Mouse (Mus musculus): ENCODE measurements around the gene Lcn8.
"Not testable (repeated sequence)": the region's sequence is repeated elsewhere in the genome, so short reads cannot be mapped to it uniquely, and the experiment has no call there.

Gene Lcn8

DNA sequence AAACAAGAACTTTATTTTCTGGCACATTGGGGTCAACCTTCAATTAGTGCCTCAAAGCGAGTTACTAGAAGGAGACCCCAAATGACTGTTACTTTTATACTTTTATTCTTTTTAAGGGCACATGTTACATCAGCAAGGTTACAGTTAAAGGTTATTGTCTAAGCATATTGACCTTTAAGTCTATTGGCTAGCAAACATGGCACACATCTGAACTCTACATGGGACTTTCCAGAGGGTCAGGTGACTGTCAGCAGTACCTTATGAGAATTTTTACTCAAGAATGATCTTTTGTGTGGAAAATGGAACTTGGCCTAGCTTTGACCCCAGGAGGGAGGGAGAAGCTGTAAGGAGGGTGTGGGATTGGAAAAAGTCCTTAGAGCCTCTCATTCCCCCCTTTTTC, 13.6 kb downstream of the Lcn8 start:
- DNase-seq (ENCODE audit: low spot score), result no peak

DNA sequence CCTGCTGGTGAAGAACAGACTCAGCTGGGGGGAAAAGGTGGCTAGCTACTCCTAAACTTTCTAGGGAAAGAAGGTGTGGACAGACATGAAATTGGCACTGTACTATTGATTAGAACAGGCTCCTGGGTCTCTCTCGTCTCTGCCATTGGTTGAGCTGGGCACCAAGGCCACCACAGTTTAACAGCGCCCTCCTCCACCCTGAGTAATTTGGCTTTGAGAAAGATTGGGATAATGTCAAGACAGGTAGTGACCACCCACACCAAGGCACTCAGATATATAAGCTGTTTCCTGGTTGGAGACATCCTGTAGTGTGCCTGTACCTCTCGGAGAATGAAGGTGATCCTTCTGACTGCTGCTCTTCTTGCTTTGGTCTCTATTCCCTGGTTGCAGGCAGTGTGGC, 23.6 kb downstream of the Lcn8 start, which contains the start of gene Lcn6:
Gene Lcn6 (plus strand): TSS at position 301 of the 400 bp plus-strand sequence.
- DNase-seq (ENCODE audit: low spot score), result no peak

DNA sequence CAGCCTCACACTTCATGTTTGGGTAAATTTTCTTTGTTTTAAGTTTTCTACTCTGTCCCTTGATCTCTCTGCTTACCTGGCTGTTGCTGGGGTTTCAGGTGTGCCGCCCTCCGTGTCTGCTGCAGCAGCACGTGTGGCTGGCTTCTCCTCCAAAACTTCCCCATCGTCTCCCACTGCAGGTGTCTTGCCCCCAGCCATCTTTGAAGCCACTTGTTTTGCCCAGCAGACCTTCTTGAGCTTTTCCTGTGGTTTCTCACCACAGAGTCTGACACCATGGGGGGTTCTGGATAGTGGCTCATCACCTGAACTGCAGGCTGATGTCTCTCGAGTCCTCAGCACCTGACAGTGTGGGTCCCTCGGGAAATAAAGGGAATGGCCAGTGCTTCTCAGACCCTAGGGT, 26.6 kb downstream of the Lcn8 start:
- DNase-seq (ENCODE audit: low spot score), result no peak

DNA sequence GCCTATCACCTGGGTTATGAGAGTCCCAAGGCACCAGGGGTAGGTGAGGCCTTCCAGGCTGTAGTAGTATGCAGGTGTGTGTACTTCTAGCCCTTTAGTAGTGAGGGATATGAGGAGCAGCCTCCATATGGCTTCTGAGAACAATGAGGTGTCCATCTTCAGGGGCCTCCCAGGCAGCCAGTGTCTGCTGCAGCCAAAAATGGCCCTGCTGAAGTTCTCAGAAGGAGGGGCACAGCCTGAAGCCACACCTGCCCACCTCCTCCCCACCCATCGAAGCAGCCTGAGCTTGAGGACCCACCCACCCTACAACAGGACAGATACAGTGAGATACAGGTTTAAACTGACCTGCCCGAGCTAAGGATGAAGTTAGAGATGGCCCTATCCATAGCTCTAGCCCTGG, 29.5 kb downstream of the Lcn8 start, which contains the start of gene Lcn10:
Gene Lcn10 (plus strand): TSS at position 301 of the 400 bp plus-strand sequence.
- no peak for DNase-seq (ENCODE audit: low spot score)

DNA sequence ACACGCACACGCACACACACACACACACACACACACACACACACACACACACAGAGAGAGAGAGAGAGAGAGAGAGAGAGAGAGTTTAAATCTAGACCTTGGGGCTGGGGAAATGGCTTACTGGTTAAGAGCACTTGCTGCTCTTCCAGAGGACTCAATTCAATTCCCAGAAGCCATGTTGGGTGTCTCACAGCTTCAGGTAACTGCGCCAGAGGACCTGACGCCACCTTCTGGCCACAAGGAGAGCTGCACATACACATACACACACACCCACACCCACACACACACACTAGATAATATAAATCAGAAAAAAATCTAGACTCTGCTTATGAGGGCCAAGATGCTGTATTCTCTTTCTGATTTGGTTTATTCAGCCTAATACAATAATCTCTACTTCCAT, 34.0 kb downstream of the Lcn8 start:
- DNase-seq (ENCODE audit: low spot score), result no peak

DNA sequence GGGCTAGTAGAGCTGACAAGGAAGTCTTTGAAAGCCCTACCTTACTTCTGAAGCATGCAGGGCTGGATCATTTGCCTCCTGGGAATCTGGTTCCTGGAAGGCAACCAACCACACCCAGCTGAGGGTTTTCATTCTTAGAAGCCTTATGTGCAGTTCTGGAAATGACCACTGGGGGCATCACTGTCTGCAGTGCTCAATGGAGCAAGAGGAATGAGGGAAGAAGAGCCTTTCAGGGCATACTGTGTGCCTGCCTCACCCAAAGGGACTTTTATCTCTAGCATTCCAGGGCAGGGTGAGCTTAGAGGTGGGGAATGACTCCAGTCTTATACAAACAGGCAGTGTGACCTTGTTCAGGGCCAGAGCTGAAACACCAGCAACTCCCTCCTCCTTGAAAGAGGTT, 41.7 kb downstream of the Lcn8 start:
- DNase-seq (ENCODE audit: low spot score), result peak; percentile 69

DNA sequence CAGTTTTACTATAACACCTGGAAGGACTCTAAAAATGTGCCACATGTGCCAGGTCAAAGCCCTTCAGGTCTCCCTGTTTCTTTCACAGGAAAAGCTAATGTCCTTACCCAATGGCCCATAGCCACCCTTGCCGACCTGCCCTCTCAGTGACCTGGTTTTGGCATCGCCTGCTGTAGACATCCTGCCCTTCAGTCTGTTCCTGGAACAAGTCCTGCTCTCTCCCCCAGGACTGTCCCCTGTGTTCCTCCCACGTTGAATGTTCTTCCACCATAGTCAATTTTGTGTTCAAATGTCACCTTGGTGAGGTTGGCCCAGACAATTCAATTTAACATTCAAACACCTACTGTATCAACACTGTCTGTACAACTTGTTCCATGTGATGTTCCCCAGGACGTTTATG, 44.0 kb downstream of the Lcn8 start:
- no peak for DNase-seq (ENCODE audit: low spot score)

DNA sequence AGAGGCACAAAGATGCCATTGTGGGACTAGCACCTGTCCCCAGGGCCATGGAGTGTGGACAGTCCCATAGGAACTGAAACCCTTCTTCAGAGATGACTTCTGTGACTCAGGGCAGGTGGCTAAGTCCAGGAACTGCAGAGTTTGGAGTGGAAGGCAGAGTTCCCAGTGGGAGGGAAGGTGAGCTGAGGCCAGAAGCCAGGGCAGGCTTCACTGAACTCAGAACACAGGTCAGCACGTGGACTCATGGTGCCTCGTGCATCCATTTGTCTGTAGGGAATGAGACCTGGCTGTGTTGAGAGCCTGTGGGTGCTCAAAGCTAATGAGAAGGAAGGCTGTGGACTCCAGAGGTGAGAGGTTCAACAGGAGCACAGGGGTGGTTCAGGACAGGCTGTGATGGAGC, 45.8 kb downstream of the Lcn8 start:
- DNase-seq (ENCODE audit: low spot score), result no peak

DNA sequence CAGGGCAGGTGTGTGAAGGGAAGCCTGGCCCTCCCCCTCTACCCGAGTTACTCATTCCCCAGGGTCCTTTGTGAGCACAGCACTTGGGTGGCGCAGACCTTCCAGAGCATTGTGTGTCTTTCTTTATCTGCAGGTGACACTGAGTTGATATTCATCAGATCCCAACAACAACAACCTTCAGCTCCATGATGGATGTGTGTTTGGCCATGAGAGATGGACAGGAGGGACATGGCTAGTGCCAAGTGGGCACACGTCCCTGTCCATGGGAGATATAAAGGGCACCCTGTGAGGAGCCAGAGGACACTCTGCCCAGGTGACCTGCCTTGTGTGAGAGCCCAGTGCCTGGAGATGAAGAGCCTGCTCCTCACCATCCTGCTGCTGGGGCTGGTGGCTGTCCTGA, 46.8 kb downstream of the Lcn8 start, which contains the start of gene Obp2a:
Gene Obp2a (plus strand): TSS at position 301 of the 400 bp plus-strand sequence.
- not testable (repeated sequence) for DNase-seq (ENCODE audit: low spot score)

DNA sequence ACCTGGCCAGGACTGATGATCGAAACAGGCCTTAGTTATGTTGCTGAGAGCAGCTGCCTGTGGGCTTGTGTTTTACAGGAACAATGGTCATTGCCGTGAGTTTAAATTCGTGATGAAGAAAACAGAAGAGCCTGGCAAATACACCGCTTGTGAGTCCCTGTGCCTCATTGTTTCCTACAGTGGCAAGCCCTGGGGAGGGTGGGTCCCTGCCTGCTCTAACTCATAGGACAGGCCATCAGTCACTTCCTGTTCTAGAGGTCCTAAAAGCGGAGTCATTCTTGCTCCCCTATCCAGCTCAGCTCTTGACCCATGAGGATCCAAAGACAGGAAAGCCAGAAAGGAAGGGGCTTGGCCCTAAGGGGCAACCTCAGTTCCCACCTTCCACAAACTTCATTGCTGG, 48.1 kb downstream of the Lcn8 start:
- DNase-seq (ENCODE audit: low spot score), result no peak

DNA sequence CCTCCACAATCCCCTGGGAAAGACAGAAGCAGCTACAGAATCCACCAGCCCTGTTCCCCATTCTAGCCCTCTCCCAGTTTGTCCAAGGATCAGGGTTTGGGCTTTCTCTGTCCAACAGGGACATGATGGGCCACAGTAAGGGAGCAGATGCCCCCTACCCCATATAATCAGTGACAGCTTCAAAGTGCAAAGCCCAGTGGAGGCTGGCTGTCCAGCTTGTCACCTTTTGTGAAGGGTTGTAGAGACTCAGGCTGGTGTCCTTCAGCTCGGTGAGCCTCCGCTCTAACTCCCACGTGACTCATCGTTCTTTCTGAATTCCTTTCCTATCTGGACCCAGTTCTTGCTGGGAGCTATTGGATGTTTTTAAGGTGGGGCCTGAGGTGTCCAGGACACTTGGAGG, 50.8 kb downstream of the Lcn8 start:
- DNase-seq (ENCODE audit: low spot score), result no peak
